Mouse (Mus musculus) testis, adult 2 months (tissue): Measurements from ENCODE around the gene Slc9a3r1.

Source experiments
- CTCF ChIP-seq: fragments of 200-500 bp; IDR thresholded peaks from 2 replicates; pipeline ENCODE4 v1.5.1; 2012; ENCODE audit warnings: low read depth, mild to moderate bottlenecking, inconsistent platforms, low read length, moderate library complexity; ENCODE audit not compliant: control insufficient read depth, insufficient read depth, insufficient replicate concordance
- POLR2A ChIP-seq: fragments of 200-500 bp; IDR thresholded peaks from 2 replicates; pipeline ENCODE4 v1.6.1; 2012; ENCODE audit warnings: low read depth, mild to moderate bottlenecking, inconsistent platforms, low read length, moderate library complexity; ENCODE audit not compliant: control insufficient read depth

DNA sequence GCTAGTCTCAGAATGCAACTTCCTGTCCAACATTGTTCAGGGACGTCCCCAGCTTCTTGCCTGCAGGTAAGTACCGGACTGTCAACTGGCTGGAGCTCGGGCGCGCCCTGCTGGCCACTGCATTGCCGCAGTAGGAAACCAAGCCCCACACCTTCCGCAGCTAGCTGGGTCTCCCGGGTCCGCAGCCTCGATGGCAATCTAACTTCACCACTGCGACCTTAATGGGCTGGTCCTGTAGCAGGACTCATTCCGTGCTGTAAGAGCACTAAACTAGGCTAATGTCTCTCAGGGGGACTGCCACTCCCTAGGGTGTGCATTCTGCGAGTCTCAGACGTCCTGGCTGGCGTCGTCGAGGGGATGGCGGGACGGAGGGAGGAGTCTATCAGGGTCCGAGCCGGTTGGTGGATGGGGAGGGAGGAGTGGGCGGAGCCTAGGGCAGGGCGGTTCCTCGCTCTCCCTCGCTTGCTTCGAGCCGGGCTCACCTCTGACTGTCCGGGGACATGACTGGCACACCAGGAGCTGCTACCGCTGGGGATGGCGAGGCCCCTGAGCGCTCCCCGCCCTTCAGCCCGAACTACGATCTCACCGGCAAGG, 9.3 kb upstream of the Slc9a3r1 start:
- TF ChIP-seq POLR2A (no peak), CTCF (peak; percentile 60; the same call in 1 of the 2 replicates)
